Mouse (Mus musculus): Measurements from ENCODE around the gene Grm5. TPM values are rescaled to one million over a fixed set of nuclear protein-coding genes. Genes with fewer than 3 reads are reported as not detected.
A peak's percentile ranks its signal among the peaks of the same experiment; 100 is the strongest.

Grm5 gene
- total RNA-seq, 2 experiments from 2014 or later = 182 to 212 TPM

DNA sequence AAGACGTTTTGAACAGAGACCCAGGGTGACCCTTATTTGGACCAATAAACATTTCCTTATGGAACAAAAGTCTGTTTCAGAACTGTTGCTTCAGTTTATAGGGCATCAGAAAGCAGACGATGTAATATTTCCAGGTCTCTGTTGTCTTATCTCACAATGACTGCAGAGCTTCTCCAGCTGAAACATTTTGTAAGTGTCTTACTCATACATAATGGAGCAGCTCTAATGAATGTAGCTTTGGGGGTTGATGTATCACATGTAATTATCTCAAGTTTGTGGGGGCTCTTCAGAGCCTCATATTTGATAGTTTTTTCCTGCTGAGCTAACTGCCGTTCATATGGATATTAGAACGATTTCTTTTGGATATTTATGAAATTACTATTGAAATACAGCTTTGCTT is 250.7 kb downstream of the Grm5 start:
- intact Hi-C loops (cut with DNase I) = no loop called here
- DNase-seq (ENCODE audit: low spot score in 2 of 2) = no peak

DNA sequence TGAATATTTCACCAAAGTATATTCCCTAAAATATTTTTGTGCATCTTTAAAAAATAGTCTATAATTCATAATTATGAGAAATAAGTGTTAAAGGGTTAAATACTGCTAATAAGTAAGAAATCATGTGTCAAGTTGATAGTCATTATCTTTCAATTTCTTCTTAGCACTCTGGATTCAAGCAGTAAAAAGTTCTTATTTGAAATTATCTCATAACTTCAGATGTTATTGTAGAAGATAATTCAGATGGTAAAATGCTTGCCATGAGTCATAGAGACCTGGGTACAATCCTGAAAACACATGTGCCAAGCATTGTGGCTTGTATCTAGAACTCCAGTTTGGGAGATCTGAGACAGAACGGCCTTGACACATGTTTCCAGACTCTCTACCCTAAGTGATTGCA is 254.6 kb downstream of the Grm5 start:
- intact Hi-C loops (cut with DNase I) = no loop called here
- no peak for DNase-seq (ENCODE audit: low spot score in 2 of 2)

DNA sequence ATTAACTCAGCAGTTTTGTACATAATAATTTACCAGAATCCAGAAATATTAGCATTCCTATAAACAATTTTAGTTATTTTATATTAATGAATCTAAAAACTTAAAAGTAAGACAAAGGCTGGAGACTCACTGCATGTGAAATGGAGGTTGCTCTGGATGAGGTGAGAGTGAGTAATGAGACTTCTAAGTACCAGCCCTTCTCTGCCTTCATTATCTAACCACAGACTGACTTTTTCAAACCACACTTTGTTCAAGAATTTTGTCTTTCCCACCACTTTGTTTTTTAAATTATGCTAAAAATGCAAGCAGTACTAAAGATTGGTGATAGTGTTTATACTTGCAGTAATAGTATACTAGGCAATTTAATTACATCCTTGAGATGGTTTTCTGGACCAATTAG is 259.5 kb downstream of the Grm5 start:
- no peak for DNase-seq (ENCODE audit: low spot score in 2 of 2)
- intact Hi-C loops (cut with DNase I) = no loop called here

DNA sequence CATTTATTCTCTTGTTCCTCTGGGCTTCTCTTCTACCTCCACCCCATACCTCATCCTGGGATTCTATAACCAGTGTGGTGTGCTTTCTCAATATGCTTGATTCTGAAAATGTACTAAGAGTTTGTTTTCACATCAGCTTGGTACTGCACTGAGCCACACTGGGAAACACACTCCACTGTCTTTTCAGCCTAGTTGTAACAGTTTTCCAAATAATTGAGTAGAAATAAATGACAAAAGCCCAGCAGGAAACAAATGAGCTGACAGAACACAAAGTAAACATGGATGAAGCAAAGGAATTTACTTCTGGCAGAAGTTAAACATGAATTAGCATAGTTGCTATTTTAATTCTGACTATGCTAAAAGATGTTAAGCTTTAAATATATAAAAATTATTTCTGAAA is 262.1 kb downstream of the Grm5 start:
- intact Hi-C loops (cut with DNase I) = no loop called here
- DNase-seq (ENCODE audit: low spot score in 2 of 2) = no peak

DNA sequence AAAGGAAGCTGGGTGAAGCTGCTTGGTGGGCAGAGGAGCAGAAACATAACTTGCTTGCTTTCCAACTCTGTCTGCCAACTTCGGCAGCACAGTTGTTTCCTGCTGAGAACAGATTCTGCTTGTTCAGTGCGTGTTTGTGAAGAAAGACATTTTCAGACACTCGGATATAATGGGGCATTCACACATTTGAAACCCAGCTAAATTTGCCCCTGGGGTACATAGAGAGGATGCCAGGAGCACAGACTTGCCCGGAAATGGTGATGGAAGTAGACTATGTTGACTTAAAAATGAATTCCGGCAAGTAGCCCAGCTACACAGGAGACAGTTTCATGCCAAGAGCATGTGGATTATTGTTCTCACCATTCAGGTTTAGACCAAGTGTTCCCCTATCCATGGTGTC is 342.0 kb downstream of the Grm5 start:
- intact Hi-C loops (cut with DNase I) = no loop called here
- peak; percentile 70 to 73 for DNase-seq (ENCODE audit: low spot score in 2 of 2)

DNA sequence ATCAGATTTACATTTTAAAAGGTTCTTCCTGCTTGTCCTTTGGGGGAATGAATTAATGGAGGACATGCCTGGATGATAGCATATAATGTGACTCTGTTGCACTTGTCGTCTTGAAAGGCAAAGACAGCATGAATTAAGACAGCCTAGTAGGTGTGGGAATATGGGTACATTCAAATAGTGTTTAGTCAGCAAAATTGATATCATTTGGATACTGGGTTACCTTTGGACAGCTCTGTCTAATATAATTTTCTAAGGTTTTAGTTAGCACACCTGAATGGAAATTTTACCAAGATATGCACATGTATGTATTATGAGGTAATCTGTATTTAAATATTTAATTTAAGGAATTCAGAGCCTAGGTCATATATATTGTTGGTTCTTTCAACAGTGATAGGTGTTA is 353.4 kb downstream of the Grm5 start:
- DNase-seq (ENCODE audit: low spot score in 2 of 2) = no peak
- intact Hi-C loops (cut with DNase I) = no loop called here

DNA sequence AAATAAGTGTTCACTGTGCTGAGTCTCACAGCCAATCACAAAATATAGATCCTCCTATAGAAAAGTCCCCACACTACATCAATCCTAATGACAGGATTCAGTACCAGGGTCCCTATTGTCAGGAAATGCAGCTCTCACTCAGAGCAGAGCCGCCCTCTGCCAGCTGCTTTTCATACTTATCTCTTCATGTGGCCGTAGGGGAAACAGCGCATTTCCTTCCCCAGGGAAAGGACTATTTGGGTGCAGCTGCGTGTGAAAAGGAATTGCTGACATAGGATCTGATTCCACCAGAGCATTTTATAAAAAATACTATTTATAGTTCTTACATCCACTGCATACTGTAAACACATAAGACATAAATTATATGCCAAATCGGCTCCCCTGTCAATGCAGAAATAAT is 354.3 kb downstream of the Grm5 start:
- DNase-seq (ENCODE audit: low spot score in 2 of 2) = no peak
- intact Hi-C loops (cut with DNase I) = no loop called here

DNA sequence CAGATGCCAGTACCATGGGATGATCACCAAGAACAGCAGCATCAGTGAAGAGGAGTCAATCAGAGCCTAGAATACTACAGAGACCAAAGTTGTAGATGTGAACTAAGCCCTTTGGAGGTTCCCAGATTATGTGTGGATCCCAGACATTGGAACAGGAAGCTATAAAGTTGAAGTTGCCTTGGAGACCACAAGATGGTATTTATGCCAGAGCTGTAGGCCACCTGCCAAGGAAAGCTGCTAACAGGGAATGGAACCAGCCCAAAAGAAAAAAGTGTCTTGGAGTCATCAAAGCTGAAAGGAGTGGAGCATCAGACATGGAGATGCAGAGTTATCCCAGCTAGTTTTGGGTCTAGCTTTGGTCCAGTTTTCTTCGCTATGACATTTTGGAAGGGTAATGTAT is 366.2 kb downstream of the Grm5 start:
- intact Hi-C loops (cut with DNase I) = no loop called here

DNA sequence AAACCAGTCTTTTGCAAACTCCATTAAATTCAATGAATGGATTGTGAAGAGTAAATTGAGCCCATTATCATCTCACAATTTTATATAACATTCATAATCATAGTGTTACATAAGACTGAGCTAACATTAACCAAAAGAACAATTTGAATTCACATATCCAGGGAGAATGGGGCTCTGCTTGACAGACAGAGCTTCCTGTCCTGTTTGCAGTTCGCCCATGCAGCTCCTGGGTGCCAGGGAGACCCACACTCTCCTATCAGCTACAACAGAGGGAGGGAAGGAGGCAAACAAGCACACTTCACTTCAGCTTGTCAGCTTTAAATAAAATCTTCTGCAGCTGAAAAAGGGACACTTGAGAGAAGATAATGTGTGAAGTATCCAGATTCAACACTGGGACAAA is 389.2 kb downstream of the Grm5 start:
- intact Hi-C loops (cut with DNase I) = no loop called here
- DNase-seq (ENCODE audit: low spot score in 2 of 2) = peak; percentile 24 to 37

More for the DNA sequence above, 366.2 kb downstream of the Grm5 start:
- DNase-seq (ENCODE audit: low spot score in 2 of 2) = peak; percentile 39 to 40

DNA sequence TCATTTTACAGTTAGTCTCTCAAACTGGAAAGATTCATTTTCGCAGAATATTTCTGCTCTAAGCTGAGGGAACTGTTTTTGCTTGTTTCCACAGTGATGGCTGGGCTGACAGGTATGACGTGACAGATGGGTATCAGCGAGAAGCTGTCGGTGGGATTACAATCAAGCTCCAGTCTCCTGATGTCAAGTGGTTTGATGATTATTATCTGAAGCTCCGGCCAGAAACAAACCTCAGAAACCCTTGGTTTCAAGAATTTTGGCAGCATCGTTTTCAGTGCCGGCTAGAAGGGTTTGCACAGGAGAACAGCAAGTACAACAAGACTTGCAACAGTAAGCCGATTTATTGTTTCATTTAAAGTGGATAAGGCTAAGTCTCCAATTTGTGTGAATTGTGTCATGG is 391.1 kb downstream of the Grm5 start:
- intact Hi-C loops (cut with DNase I) = no loop called here
- no peak for DNase-seq (ENCODE audit: low spot score in 2 of 2)

DNA sequence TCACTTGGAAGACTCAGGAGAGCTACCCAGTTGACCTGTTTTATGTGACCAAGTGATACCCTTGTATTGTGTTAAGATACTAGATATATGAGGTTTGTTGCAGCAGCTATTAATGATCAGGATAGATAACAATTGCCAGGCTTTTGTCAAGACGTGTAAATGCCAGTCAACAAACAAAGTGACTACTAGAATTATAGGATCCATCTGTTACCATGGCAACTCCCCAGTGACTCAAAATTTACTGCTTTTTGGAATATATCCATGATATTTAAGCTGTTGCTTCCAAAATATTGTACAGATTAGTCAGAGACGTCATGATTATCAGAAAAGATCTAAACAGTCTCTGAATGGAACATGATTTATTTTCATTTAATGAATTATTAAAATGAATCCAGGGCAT is 399.5 kb downstream of the Grm5 start:
- DNase-seq (ENCODE audit: low spot score in 2 of 2) = no peak
- intact Hi-C loops (cut with DNase I) = no loop called here

DNA sequence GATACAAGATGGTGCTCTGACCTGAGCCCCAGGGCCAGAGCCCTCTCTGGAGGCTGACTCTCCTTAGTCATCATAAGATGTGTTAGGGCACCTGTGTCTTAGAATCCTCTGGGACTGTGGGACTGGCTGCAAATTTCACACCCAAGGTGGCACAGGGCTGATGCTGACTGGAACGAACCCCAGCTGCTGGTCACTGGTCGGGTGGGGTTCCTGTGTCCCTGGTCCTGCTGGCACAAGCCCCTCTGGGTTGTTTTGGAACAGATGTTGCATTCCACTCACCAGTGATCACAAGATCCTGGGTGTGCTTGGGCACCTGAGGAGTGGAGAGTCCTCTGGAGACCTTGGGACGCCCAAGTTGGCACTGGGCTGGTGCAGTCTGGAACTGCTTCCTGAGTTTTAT is 430.5 kb downstream of the Grm5 start:
- intact Hi-C loops (cut with DNase I) = no loop called here
- no peak for DNase-seq (ENCODE audit: low spot score in 2 of 2)

DNA sequence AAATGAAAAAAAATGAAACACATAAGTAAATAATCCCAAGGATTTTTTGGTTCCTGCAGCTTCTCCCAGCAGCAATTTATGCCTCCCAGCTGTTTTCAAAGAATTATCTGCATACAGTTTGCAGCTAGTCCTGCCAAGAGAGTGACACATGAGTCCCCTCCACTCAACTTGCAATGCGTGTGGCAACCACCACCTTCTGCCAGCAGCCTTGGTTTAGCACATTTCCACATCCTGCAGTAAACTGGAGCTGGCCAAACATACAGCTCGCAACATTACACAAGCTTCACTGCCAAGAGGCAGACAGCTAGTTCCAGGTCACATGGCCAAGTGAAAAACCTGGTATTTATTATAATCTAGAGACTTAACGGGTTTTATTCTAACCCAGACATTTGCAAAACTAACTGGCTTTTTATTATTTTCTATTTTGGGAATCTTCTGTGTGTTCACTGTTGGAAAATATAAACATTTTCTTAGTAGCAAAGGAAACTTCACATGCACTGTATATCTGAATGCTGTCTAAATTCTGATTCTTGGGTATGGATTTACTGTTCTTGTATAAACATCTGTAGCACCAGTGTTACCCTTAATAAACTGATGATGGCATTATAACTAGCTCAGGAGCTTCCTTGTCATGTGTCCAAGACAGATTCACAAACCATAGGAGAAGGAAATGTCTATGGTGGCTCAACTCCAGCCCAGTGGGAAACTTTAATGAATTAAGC is 443.6 kb downstream of the Grm5 start:
- intact Hi-C loops (cut with DNase I) = no loop called here
- peak; percentile 25 to 29 for DNase-seq (ENCODE audit: low spot score in 2 of 2)

DNA sequence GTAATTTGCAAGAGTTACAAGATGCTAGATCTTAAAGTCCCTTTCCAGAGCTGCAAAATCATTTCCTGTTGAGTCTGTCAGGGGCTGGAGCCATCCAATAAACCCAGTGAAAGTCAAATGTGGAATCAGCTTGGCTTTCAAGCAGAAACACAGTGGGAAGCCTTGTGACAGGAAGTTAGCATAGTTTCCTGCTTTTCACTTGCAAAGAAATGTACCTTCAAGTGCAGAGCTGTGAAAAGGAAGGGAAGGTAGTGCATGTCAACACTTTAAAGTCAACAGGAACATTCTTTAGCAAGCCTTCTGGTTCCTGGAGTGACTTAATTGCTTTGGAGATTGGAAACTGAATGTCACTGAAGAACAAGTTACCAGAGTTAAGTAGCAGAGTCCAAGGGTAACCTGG is 463.4 kb downstream of the Grm5 start:
- intact Hi-C loops (cut with DNase I) = loop anchor here (10.0 kb wide), 1 partner anchor 463 kb away; the partner anchor contains the start of gene Grm5
- DNase-seq (ENCODE audit: low spot score in 2 of 2) = no peak

DNA sequence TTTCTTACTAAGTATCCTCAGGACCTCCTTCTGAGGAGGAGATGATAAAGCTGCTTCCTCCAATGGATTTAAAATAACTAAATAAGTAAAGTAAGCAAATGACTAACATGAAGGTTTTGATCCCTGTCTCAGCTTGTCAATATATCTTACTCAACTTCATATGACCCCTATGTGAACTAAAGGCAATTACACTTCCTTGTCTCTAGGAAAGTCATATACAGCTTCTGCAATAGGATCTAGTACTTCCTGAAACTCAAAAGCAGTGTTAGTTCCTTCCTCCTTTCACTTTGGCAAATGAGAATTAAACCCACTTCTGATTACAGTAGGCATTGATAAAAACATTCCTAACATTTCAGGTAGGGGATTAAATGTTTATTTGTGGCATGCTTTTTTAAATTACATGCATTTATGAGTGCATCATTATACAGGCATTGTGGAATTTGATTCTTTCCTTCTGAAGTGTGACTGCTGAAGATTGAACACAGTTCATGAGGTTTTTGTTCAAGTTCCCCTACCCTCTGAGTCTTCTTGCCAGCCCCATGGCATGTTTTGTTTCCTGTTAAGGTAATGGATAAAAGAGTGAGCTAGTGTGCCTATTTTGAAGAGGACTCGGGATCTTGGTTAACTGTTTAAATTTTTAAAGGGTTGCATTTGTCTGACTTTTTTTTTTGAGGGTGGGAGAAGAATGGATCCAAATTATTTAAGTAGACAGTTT is 470.4 kb downstream of the Grm5 start:
- DNase-seq (ENCODE audit: low spot score in 2 of 2) = no peak
- intact Hi-C loops (cut with DNase I) = no loop called here

DNA sequence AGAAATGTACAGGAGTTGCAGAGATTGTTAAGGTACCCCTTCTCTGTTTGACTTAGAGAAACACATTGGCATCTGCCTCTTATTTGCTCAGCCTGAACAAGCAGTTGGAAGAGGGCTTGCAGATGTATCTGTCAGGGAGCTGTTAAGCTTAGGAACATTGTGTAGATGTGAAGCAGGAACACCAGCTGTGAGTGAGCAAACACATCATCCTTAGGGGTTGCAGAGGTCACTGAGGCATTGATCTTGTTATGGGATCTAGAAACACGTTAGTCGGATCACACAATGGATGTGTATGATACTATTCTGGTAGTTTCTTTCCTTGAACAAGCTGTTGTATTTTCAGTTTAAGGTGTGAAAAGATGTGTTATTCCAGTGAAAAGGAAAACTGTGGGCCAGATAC is 472.5 kb downstream of the Grm5 start:
- no peak for DNase-seq (ENCODE audit: low spot score in 2 of 2)
- intact Hi-C loops (cut with DNase I) = no loop called here

DNA sequence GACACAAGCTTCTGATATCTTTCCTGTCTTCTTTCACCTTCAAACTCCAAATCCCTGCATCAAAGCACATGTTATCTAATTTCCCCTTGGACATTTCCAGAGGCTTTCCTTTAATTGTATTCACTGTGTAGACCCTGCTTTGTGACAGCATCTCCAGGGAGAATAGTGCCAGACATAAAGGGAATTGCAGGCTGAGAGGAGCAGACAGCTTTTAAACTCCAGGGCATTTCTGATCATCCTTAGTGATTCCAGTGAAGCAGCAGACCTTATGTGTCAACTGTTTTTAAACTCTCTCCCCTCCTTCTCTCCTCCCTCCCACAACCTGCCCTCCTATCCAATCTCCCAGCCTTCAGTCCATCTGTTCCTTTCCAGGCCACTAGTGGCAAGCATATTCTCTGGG is 507.1 kb downstream of the Grm5 start:
- DNase-seq (ENCODE audit: low spot score in 2 of 2) = no peak
- intact Hi-C loops (cut with DNase I) = loop anchor here (10.0 kb wide), 1 partner anchor 264 kb away; no protein-coding TSS in a partner anchor

DNA sequence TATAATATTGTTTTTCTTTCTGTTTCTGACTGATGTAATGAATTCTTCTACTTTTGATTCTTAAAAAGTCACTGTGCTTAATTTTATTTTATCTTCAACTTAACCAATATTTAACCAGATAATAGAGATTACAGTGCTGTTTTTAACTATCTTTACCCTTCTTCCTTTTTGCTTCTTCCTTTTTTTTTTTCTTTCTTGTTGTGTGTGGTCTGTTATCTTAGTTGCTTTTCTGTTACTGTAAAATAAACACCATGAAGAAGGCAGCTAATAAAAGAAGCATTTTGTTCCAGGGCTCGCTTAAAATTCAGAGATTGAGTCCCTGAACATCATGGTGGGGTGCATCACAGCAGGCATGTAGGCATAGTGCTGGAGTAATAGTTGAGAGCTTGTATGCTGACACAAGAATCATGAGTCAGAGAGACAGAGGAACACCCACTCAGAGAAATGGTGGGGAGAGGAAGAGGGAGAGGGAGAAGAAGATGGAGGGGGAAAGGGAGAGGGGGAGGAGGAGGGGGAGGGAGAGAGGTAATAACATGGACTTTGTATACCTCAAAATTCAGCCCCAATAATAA is 512.7 kb downstream of the Grm5 start:
- intact Hi-C loops (cut with DNase I) = loop anchor here (2.0 to 10.0 kb wide), 2 partner anchors 258 to 446 kb away; no protein-coding TSS in a partner anchor
- DNase-seq (ENCODE audit: low spot score in 2 of 2) = no peak

DNA sequence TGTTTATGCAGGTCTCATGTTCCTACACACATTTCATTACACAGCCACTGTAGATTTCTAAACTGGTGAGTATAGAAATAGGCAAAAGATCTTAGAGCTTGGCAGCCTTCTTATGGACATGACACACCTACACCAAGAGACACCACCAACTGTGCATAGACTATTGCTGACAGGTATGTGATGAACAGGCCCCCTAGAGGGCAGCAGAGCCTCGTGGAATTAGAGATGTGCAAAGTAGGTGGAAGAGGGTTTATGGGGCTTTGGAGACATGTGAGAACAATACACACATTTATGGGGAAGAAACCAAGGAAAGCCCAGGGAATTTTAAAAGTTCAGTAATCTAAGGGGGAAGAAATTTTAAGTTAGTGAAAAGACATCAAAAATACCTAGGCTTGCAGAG is 513.7 kb downstream of the Grm5 start:
- intact Hi-C loops (cut with DNase I) = loop anchor here (2.0 to 10.0 kb wide), 2 partner anchors 257 to 445 kb away; no protein-coding TSS in a partner anchor
- DNase-seq (ENCODE audit: low spot score in 2 of 2) = peak in 1 of 2 experiments; percentile 33

DNA sequence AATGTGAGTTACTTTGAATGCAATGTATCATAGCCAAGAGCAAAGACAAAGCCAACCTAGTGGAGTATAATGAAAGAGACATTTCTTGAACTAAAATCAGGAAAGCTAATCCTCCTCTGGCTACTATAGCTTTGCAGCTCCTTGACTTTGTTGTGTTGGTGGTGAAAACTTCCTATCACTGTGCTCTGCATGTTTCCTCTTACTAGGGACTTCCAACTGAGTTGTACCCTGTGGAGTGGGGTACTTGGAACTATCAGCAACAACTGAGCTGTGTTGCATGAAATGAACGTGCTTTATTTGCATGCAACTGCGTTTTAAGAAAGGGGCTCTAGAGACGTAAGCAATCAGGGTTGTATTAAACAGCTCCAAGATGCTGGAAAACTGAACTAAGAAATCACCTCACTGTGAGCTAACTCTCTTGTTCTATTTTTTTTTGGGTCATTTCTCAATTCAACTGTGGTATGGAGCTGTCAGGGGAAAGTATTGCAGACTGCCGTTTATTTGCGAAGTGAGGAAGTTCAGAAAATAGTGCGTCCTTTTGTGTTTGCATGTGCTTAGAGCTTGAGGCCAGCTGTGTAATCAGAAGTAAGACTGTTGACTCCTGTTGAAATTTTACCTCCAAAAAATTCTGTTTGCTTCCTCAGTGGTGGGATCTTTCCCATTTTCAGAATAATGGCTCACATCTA is 532.9 kb downstream of the Grm5 start:
- no peak for DNase-seq (ENCODE audit: low spot score in 2 of 2)
- intact Hi-C loops (cut with DNase I) = no loop called here
